Mouse (Mus musculus): ENCODE data around the gene Exph5.

GRCm38 (mm10) chr9:53321683-53322082, 20.2 kb downstream of the Exph5 start:
- peak; percentile 63; the same call in 1 of the 2 replicates for TF ChIP-seq POLR2A (IDR thresholded peaks at IDR 0.05; ENCODE audit: borderline replicate concordance, insufficient read depth, low read length)
- TF ChIP-seq CTCF (IDR thresholded peaks at IDR 0.05; ENCODE audit: borderline replicate concordance, insufficient read depth, low read depth, low read length) = no peak

Data from cerebellum, adult 2 months (tissue).